Mouse (Mus musculus) T-helper 2 cell (primary cell): ENCODE data around the gene Spin2-ps6.
"Not testable (repeated sequence)": the region's sequence is repeated elsewhere in the genome, so short reads cannot be mapped to it uniquely, and the experiment has no call there.

Experiments used
- in situ Hi-C: fragments of 300-600 bp; cut with MboI, MseI; formaldehyde crosslinking; loops from one replicate; pipeline ENCODE4 v1.15.1; 2025; ENCODE audit warnings: high pct_unique_total_duplicates

Spin2-ps6 gene

DNA sequence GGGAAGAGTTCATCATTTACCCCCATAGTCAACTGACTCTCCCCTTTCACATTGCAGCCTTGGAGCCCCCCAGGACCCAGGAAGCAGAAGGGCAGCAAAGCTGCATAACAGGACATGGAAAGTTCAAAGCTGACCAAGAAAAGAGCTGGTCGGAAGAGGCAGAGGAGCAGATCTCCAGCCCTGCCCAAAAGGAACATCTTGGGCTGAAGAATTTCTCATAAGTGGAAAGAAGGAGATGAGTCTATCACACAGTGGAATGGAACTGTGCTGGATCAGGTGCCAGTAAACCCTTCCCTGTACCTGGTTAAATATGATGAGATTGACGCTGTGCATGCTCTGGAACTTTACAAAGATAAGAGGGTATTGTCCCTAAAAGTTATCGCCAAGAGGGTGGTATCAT, at the start of gene Spin2-ps6:
Gene Spin2-ps6, plus strand, starts transcription at position 301 of the 400 bp plus-strand sequence.
- in situ Hi-C loops, result not testable (repeated sequence)
